Mouse (Mus musculus): ENCODE data around the gene Taar4. TPM values are rescaled to one million over a fixed set of nuclear protein-coding genes. Genes with fewer than 3 reads are reported as not detected.

Taar4 gene
- polyA plus RNA-seq, 1 experiment, result not detected

DNA sequence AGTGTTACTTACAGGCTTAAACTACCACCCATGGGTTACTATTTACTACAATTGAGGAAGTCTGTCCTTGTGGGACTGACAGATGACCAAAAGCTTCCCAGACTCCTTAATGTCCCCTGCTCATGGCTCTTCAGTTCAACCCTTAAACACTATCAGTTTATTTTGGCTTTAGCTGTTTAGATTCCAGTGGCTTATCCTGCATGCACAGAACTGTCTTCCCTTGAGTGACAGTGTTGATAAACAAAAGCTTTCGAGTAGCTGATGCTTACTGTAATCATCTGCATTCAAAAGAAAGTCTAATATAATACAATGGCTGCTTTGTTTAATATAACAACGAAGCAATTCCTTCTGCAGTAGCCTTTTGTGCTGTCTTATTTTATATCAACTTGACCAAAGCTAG is 46.7 kb downstream of the Taar4 start:
- DNase-seq (ENCODE audit: low spot score), result no peak

DNA sequence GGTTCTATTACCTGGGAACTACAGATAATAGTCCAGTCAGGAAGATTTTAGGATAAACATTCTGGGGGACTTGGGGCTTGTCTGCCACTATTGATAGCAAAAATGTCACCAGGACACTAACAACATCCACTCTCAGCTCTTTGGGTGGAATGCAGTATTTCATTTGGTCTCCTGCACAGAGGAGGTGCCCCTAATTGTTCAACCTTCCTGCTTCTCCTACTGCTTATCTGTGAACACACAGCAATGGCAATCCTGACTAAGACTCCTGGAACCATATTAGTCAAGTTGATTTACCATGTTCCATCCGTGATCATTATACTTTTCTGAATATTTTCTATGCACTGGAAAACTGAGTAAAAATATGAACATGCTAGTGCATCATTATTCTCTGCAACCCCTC is 47.8 kb downstream of the Taar4 start:
- DNase-seq (ENCODE audit: low spot score), result no peak

Other genes with a start within 250 kb of the Taar4 start
- 4,107 and 4,241 TPM in 2 replicates for gene Rps12, start 173.2 kb upstream of the Taar4 start, polyA plus RNA-seq (2012; rRNA removed)
- 25.8 and 35.6 TPM in 2 replicates for gene Slc18b1, start 163.5 kb upstream of the Taar4 start, polyA plus RNA-seq (2012; rRNA removed)
- 0.44 and 0.94 TPM in 2 replicates for gene Vnn3, start 109.0 kb upstream of the Taar4 start, polyA plus RNA-seq (2012; rRNA removed)
- gene Vnn1, start 65.8 kb upstream of the Taar4 start, polyA plus RNA-seq (2012; rRNA removed), result 1.7 and 2.0 TPM in 2 replicates
- gene Taar1, start 40.1 kb upstream of the Taar4 start, polyA plus RNA-seq (2012; rRNA removed), result not detected in 2 replicates
- gene Taar2, start 21.9 kb upstream of the Taar4 start, polyA plus RNA-seq (2012; rRNA removed), result not detected in 2 replicates
- gene Taar3, start 10.9 kb upstream of the Taar4 start, polyA plus RNA-seq (2012; rRNA removed), result not detected in 2 replicates
- gene Taar5, start 10.2 kb downstream of the Taar4 start, polyA plus RNA-seq (2012; rRNA removed), result not detected in 2 replicates
- not detected in 2 replicates for gene Taar6, start 25.2 kb downstream of the Taar4 start, polyA plus RNA-seq (2012; rRNA removed)
- gene Taar7a, start 33.0 kb downstream of the Taar4 start, polyA plus RNA-seq (2012; rRNA removed), result not detected in 2 replicates
- gene Taar7b, start 39.4 kb downstream of the Taar4 start, polyA plus RNA-seq (2012; rRNA removed), result not detected in 2 replicates
- not detected in 2 replicates for gene Taar7d, start 66.7 kb downstream of the Taar4 start, polyA plus RNA-seq (2012; rRNA removed)
- not detected in 2 replicates for gene Taar7e, start 77.1 kb downstream of the Taar4 start, polyA plus RNA-seq (2012; rRNA removed)
- gene Taar7f, start 89.0 kb downstream of the Taar4 start, polyA plus RNA-seq (2012; rRNA removed), result not detected in 2 replicates
- gene Taar8a, start 116.0 kb downstream of the Taar4 start, polyA plus RNA-seq (2012; rRNA removed), result not detected in 2 replicates
- gene Taar8b, start 131.8 kb downstream of the Taar4 start, polyA plus RNA-seq (2012; rRNA removed), result not detected in 2 replicates
- gene Taar8c, start 141.4 kb downstream of the Taar4 start, polyA plus RNA-seq (2012; rRNA removed), result not detected in 2 replicates
- not detected in 2 replicates for gene Taar9, start 149.0 kb downstream of the Taar4 start, polyA plus RNA-seq (2012; rRNA removed)
- gene Stx7, start 188.8 kb downstream of the Taar4 start, polyA plus RNA-seq (2012; rRNA removed), result 95.0 and 124 TPM in 2 replicates